9 mouse cellular contexts compared by ENCODE assay signal in the genomic region with DNA sequence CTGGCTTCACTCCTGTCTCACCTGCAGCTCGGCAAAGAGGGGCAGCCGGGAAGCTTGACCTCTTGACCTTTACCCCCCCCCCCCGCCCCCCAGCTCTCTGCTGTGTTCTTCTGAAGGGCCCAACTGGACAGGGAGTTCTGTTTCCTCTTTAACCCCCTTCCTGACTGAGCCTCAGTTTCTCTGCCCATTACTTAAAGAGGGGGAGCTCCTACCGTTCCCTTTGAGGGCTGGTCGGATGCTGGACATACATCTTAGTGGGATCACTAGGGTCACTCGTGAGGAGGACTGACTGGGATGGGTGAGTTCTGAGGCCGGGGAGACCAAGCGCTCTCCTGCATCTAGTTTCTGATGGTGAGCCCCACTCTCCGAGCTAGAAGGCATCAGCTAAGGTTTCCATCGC. TPM values are rescaled to one million over a fixed set of nuclear protein-coding genes. Genes with fewer than 3 reads are reported as not detected.
DNase-seq lines count a peak whose midpoint lies in the region; ATAC-seq and TF ChIP-seq lines count a peak whose summit lies in the region.
"Had no signal": no experiment of that assay in that cellular context is flagged by ENCODE, and none has a peak within 500 bp of the region (broad histone marks: within the 10 kb centered on the region; RNA-seq: fewer than 3 reads in every experiment).

TSS of gene Prcd (plus strand) at position 301 of the 400 bp plus-strand sequence.

- H3K4me3 ChIP-seq in heart, embryonic 16.5 days (ENCODE audit: low read length): peak within 1 kb of the TSS; percentile 59
- peak within 1 kb of the TSS; percentile 48 for H3K4me3 ChIP-seq in bone marrow macrophage, adult 2 months (ENCODE audit: insufficient read depth, low read length)
- H3K4me3 ChIP-seq in hindbrain, embryonic 11.5 days (ENCODE audit: low read depth, low read length): peak within 1 kb of the TSS; percentile 32
- peak within 1 kb of the TSS; percentile 49 for H3K4me3 ChIP-seq in midbrain, embryonic 12.5 days

- TF ChIP-seq CTCF in bone marrow macrophage, adult 2 months (IDR thresholded peaks at IDR 0.05; ENCODE audit: low read depth, low read length): no peak

- no peaks in the 10 kb centered on the region for H3K9me3 ChIP-seq in heart, embryonic 16.5 days (replicated peaks; ENCODE audit: control insufficient read depth, low read length)
- no peaks in the 10 kb centered on the region for H3K9me3 ChIP-seq in hindbrain, embryonic 11.5 days (ENCODE audit: control insufficient read depth, low read length)
- H3K9me3 ChIP-seq in midbrain, embryonic 12.5 days: no peaks in the 10 kb centered on the region

- peaks cover 22% of the 10 kb centered on the region for H3K4me1 ChIP-seq in heart, embryonic 16.5 days (ENCODE audit: control insufficient read depth, insufficient read depth, low read length)
- H3K4me1 ChIP-seq in bone marrow macrophage, adult 2 months (ENCODE audit: control insufficient read depth, insufficient read depth, low read length): peaks cover under 1% of the 10 kb centered on the region
- peaks cover 2% of the 10 kb centered on the region; the same call in 1 of the 2 replicates for H3K4me1 ChIP-seq in hindbrain, embryonic 11.5 days (replicated peaks; ENCODE audit: control insufficient read depth, insufficient read depth, low read length)
- peaks cover 30% of the 10 kb centered on the region for H3K4me1 ChIP-seq in midbrain, embryonic 12.5 days

- DNase-seq in heart, postnatal 36 days: no peak
- DNase-seq in hindbrain, embryonic 11.5 days (ENCODE audit: low spot score): no peak
- DNase-seq in left cerebral cortex, postnatal 36 days (ENCODE audit: low spot score in 2 of 2): no peak
- no peak for DNase-seq in adipocyte (ENCODE audit: low spot score)

- TF ChIP-seq POLR2A in bone marrow macrophage, adult 2 months (IDR thresholded peaks at IDR 0.05; ENCODE audit: borderline replicate concordance, low read depth, low read length): no peak

- ATAC-seq in heart, embryonic 16.5 days (replicated peaks; ENCODE audit: extremely low read depth, insufficient read depth, low FRiP score): no peak
- no peak for ATAC-seq in hindbrain, embryonic 11.5 days (ENCODE audit: low FRiP score)
- ATAC-seq in midbrain, embryonic 12.5 days (ENCODE audit: low FRiP score, low read depth): no peak
- ATAC-seq in megakaryocyte progenitor cell, adult 5-6 weeks (replicated peaks; ENCODE audit: poor library complexity): no peak
- ATAC-seq: Patski had no signal

- intact Hi-C loops in heart, postnatal 36 days (cut with DNase I): no loop called here
- intact Hi-C loops in left cerebral cortex, postnatal 36 days (cut with DNase I): no loop called here

- H3K27ac ChIP-seq in heart, embryonic 16.5 days (ENCODE audit: low read length): no peak within 1 kb of the TSS
- no peak within 1 kb of the TSS for H3K27ac ChIP-seq in bone marrow macrophage, adult 2 months (ENCODE audit: insufficient read depth, low read depth, low read length)
- H3K27ac ChIP-seq in hindbrain, embryonic 11.5 days (ENCODE audit: low read depth, low read length): no peak within 1 kb of the TSS
- no peak within 1 kb of the TSS for H3K27ac ChIP-seq in midbrain, embryonic 12.5 days (replicated peaks)

- no peaks in the 10 kb centered on the region for H3K36me3 ChIP-seq in heart, embryonic 16.5 days (ENCODE audit: control insufficient read depth, insufficient read depth)
- H3K36me3 ChIP-seq in hindbrain, embryonic 11.5 days (ENCODE audit: control insufficient read depth, insufficient read depth, low read length): no peaks in the 10 kb centered on the region
- H3K36me3 ChIP-seq in midbrain, embryonic 12.5 days: no peaks in the 10 kb centered on the region

- 6% methylated on average over 10 of the region's 10 CpGs for WGBS in heart, embryonic 16.5 days
- 6% methylated on average over 10 of the region's 10 CpGs for WGBS in hindbrain, embryonic 11.5 days
- WGBS in midbrain, embryonic 12.5 days: 3% methylated on average over 10 of the region's 10 CpGs

- peak within 1 kb of the TSS; percentile 95 for H3K4me2 ChIP-seq in heart, embryonic 16.5 days (ENCODE audit: low read depth, low read length)
- H3K4me2 ChIP-seq in hindbrain, embryonic 11.5 days (replicated peaks; ENCODE audit: low read depth, low read length): peak within 1 kb of the TSS; percentile 64
- peak within 1 kb of the TSS; percentile 82 for H3K4me2 ChIP-seq in midbrain, embryonic 12.5 days (replicated peaks)

- peak within 1 kb of the TSS; percentile 68 for H3K9ac ChIP-seq in heart, embryonic 16.5 days (ENCODE audit: low read length)
- H3K9ac ChIP-seq in hindbrain, embryonic 11.5 days (ENCODE audit: low read depth, low read length): peak within 1 kb of the TSS; percentile 32; the same call in 1 of the 2 replicates
- peak within 1 kb of the TSS; percentile 71 for H3K9ac ChIP-seq in midbrain, embryonic 12.5 days (replicated peaks)

- H3K27me3 ChIP-seq in heart, embryonic 16.5 days (ENCODE audit: control insufficient read depth, insufficient read depth, low read length): peaks cover 38% of the 10 kb centered on the region
- peaks cover 29% of the 10 kb centered on the region for H3K27me3 ChIP-seq in hindbrain, embryonic 11.5 days (ENCODE audit: control insufficient read depth, insufficient read depth, low read length)
- H3K27me3 ChIP-seq in midbrain, embryonic 12.5 days: peaks cover 71% of the 10 kb centered on the region
- H3K27me3 ChIP-seq: Patski had no signal

RNA-seq across cellular contexts. Expression of gene Prcd, which starts in this region (rescaled TPM):
- polyA plus RNA-seq in heart, embryonic 16.5 days (2015; fragmentation: Nextera tagmentation; extraction: Ambion mirVana): 1.7 and 2.5 TPM in 2 replicates
- total RNA-seq in heart, postnatal 36 days (2021): 1 to 10 TPM in 1 of 2 experiments, under 1 TPM in 1; 0.97 to 1.8 TPM
- polyA plus RNA-seq in bone marrow macrophage, adult 2 months (2012; ENCODE audit: insufficient read depth, insufficient read length, missing spikeins): not detected in 2 replicates
- polyA plus RNA-seq in hindbrain, embryonic 11.5 days (2014; fragmentation: Nextera tagmentation; extraction: Ambion mirVana): 0.32 and 0.43 TPM in 2 replicates
- polyA plus RNA-seq in midbrain, embryonic 12.5 days (2016; fragmentation: Nextera tagmentation; extraction: Ambion mirVana): 0.37 and 0.63 TPM in 2 replicates
- total RNA-seq in megakaryocyte progenitor cell, adult 5-6 weeks (2015): 0.47 TPM in 1 of 2 replicates, not detected in the other
- total RNA-seq in megakaryocyte progenitor cell, adult 5-6 weeks (2017): 0.17 TPM in 1 of 2 replicates, not detected in the other
- 1 to 10 TPM; 4.3 to 6.2 TPM for total RNA-seq in left cerebral cortex, postnatal 36 days (2021)
